Mouse (Mus musculus): ENCODE results near the gene Selplg. TPM values are rescaled to one million over a fixed set of nuclear protein-coding genes. Genes with fewer than 3 reads are reported as not detected.
A peak's percentile ranks its signal among the peaks of the same experiment; 100 is the strongest.

Selplg gene
- polyA plus RNA-seq, 1 experiment from 2014 or later = 0.40 TPM

DNA sequence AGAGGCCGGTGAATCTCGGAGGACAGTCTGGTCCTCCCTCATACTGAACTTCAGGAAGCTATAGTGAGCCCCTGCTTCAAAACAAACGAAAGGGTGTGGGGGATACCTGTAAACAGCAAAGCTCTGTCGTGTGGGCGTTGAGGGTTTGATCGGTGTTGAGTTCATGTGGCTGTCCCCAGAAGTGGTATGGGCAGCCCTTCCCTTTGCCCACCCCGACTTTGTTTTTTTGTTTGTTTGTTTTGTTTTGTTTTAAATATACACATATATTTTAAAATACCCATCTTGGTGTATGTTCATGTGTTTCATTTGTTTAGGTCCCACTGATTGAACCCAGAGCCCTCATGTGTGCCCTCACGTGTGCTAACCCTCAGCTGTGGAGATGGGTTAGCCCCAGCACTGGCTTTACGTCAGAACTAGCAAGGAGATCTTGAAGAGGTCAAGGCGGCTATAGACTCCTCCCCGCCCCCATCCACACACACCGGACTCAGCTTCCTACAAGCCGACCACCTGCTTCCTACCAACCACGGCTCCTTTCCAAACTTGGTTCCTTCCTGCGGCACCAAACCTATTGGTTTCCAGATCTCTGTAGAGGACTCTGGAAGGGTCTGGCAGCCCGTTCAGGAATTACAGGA is 988 bp upstream of the Selplg start:
- Histone ChIP-seq H3K9ac (no peak overlapping the region), H3K9me3 (replicated peaks) (no peaks in the 10 kb centered on the region), H3K27me3 (no peaks in the 10 kb centered on the region), H3K36me3 (ENCODE audit: poor library complexity, severe bottlenecking) (no peaks in the 10 kb centered on the region), H3K27ac (no peak overlapping the region), H3K4me2 (no peak overlapping the region), H3K4me3 (no peak overlapping the region), H3K4me1 (peaks cover 8% of the 10 kb centered on the region; the same call in 1 of the 2 replicates)
- 74% methylated on average over 16 of the region's 16 CpGs for WGBS
- no peak for ATAC-seq

DNA sequence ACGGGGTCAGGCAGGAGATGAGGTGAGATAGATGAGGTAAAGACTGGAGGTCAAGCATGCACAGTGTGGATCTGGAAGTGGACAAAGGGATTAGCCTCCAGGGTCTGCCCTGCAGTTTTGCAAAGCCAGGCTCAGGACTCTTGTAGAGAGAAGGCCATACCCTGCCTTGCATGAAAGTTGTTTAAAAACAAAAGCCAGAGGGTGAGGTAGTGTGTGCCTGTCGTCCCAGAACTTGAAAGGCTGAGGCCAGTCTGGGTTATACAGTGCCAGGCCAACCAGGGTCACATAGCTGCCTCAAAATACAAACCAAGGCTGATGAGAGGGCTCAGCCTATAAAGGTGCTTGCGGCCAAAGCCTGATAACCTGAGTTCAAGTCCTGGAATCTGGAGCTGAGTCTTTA is 703 bp downstream of the Selplg start:
- WGBS = 57% methylated on average over 3 of the region's 3 CpGs
- Histone ChIP-seq H3K4me2 (no peak overlapping the region), H3K9ac (no peak overlapping the region), H3K4me3 (no peak overlapping the region), H3K36me3 (ENCODE audit: poor library complexity, severe bottlenecking) (no peaks in the 10 kb centered on the region), H3K9me3 (replicated peaks) (no peaks in the 10 kb centered on the region), H3K27ac (no peak overlapping the region), H3K4me1 (peaks cover 8% of the 10 kb centered on the region; the same call in 1 of the 2 replicates), H3K27me3 (no peaks in the 10 kb centered on the region)
- no peak for ATAC-seq

DNA sequence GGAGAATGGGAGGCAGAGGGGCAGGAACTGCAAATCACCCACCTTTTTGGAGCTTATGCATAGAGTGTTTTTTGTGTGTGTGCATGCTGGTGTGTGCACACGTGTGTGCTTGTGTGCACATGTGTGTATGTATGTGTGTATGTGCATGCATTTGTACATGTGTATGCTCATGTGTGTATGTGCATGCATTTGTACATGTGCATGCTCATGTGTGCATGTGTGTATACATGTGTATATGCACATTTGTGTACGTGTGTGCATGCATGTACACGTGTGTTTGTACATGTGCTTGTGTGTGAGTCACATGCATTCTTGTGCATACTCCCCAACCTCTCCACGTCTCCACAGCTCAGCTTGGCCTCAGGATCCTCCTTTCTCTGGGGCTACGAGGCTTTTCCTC is 1.6 kb downstream of the Selplg start:
- ATAC-seq = no peak
- 86% methylated on average over 5 of the region's 5 CpGs for WGBS
- no peak overlapping the region for H3K27ac ChIP-seq

DNA sequence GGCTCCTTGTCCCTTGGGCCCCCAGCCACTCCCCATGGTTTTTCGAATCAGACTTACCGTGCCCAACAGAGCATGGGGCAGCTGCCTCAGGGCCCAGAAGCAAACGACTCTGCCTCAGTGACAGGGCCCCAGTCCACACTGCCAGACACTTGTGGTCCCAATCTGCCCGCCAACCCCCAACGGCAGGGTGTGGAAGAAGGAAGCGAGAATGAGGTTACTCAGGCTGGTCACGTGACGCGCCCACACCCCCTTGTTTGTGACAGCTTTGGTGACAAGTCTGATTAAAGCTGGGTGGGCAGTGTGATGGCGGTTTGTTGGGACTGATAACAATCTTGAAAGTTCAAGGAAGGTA is 2.2 kb downstream of the Selplg start:
- peaks cover 8% of the 10 kb centered on the region; the same call in 1 of the 2 replicates for H3K4me1 ChIP-seq
- no peaks in the 10 kb centered on the region for H3K27me3 ChIP-seq
- H3K9ac ChIP-seq = no peak overlapping the region
- H3K4me3 ChIP-seq = no peak overlapping the region
- no peak overlapping the region for H3K27ac ChIP-seq
- ATAC-seq = no peak
- WGBS = 76% methylated on average over 10 of the region's 10 CpGs
- no peak overlapping the region for H3K4me2 ChIP-seq
- no peaks in the 10 kb centered on the region for H3K36me3 ChIP-seq (ENCODE audit: poor library complexity, severe bottlenecking)
- H3K9me3 ChIP-seq (replicated peaks) = no peaks in the 10 kb centered on the region

More for the DNA sequence above, 1.6 kb downstream of the Selplg start:
- Histone ChIP-seq H3K36me3 (ENCODE audit: poor library complexity, severe bottlenecking) (no peaks in the 10 kb centered on the region), H3K4me1 (peaks cover 8% of the 10 kb centered on the region; the same call in 1 of the 2 replicates), H3K9ac (no peak overlapping the region), H3K4me3 (no peak overlapping the region), H3K27me3 (no peaks in the 10 kb centered on the region), H3K4me2 (no peak overlapping the region), H3K9me3 (replicated peaks) (no peaks in the 10 kb centered on the region)

DNA sequence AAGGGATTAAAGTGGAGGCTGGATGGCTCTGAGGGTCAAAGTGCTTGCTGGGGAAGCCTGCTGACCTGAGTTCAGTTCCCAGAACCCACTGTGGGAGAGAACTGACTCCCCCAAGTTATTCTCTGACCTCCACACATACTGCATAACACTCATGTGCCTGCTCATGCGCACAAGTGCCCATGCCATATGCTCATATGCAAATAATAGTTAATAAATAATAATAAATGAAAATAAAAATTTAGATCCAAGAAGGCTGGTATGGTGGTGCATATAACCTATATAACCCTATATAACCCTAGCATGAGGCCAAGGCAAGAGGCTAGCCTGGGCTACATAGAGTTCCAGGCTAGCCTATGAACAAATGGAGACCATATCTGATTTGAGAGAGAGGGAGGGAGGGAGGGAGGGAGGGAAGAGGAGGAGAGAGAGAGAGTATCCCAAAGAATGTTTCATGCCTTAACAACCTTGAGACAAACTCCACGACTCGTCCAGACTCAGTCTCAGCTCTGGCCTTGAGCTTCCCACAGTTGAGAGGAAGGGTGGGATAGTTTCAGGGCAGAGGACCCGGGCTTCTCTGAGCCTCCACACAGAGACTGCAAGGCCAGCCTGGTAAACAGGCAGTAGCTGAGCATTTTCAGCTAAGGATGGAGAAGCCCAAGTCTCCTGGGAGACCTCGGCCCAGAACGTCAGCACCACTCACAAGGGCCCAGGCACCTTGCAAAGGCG is 2.7 kb downstream of the Selplg start:
- Histone ChIP-seq H3K4me2 (no peak overlapping the region), H3K9me3 (replicated peaks) (no peaks in the 10 kb centered on the region), H3K4me1 (peaks cover 8% of the 10 kb centered on the region; the same call in 1 of the 2 replicates), H3K36me3 (ENCODE audit: poor library complexity, severe bottlenecking) (no peaks in the 10 kb centered on the region), H3K27me3 (no peaks in the 10 kb centered on the region), H3K9ac (no peak overlapping the region), H3K4me3 (no peak overlapping the region), H3K27ac (no peak overlapping the region)
- ATAC-seq = no peak
- 84% methylated on average over 7 of the region's 7 CpGs for WGBS

DNA sequence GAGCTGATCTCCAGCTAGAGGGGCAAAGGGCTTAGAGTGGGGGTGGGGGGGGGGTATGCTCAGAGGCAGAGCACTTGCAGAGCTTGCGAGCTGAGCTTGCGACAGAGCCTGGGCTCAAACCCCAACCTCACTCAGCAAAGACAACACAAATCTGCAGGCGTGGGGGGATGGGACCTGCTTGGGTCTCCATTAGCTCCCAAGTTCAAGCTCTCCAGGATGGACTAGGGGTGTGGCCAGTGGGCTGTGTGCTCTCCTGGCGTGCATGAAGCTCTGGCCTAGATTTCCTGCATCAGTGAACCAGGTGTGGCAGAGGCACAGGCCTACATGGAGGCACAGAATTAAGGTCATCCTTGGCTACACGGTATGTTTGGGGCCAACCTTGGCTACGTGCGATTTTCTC is 4.0 kb downstream of the Selplg start:
- H3K4me3 ChIP-seq = no peak overlapping the region
- no peak for ATAC-seq
- no peak overlapping the region for H3K27ac ChIP-seq
- H3K36me3 ChIP-seq (ENCODE audit: poor library complexity, severe bottlenecking) = no peaks in the 10 kb centered on the region
- 0 out of 2 replicates have a peak, but pooled peaks cover 2% of the 10 kb centered on the region for H3K27me3 ChIP-seq
- peaks cover 8% of the 10 kb centered on the region; the same call in 1 of the 2 replicates for H3K4me1 ChIP-seq
- 58% methylated on average over 7 of the region's 7 CpGs for WGBS
- H3K9me3 ChIP-seq (replicated peaks) = no peaks in the 10 kb centered on the region
- no peak overlapping the region for H3K4me2 ChIP-seq
- H3K9ac ChIP-seq = no peak overlapping the region

DNA sequence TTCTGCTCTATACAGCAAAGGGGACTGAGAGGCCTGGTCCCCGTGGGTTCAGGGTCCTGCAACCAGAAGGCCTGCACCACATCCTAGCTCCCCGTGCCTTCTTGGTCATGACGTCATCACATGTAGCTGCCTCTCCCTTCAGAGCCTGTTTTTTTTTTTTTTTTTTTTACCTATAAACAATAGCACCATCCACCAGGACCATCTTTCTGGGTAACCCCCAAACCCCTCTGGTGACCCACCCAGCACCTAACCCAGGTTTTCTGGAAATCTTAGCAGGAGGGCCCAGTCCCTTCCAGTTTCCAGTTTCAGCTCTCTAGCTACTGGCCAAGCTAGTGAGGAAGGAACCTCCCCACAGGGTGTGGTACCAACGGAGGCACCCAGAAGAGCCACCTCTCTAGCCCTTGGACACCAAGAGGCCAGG is 4.4 kb downstream of the Selplg start:
- Histone ChIP-seq H3K27ac (no peak overlapping the region), H3K4me1 (peaks cover 8% of the 10 kb centered on the region; the same call in 1 of the 2 replicates), H3K9me3 (replicated peaks) (no peaks in the 10 kb centered on the region), H3K4me2 (no peak overlapping the region), H3K9ac (no peak overlapping the region), H3K27me3 (0 out of 2 replicates have a peak, but pooled peaks cover 2% of the 10 kb centered on the region), H3K4me3 (no peak overlapping the region), H3K36me3 (ENCODE audit: poor library complexity, severe bottlenecking) (no peaks in the 10 kb centered on the region)
- no peak for ATAC-seq
- WGBS = 55% methylated on average over 4 of the region's 4 CpGs

DNA sequence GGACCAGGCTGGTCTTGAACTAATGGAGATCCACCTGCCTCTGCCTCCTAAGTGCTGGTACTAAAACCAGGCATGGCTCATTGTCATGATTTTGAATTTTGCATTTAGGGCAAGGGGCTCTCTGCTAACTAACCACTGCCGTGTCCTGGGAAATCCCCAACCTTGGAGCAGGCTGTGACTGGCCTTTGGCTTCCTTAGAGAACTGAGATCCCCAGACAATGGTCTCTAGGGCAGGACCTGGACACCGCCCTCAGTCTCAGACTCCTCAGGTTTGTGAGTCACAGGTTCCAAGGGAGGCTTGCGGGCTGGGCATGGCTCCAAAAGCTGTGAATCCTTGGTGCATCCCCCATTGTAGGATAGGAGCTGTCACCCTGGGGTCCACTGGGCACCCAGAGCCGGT is 5.8 kb downstream of the Selplg start:
- Histone ChIP-seq H3K27ac (no peak overlapping the region), H3K4me2 (no peak overlapping the region), H3K27me3 (0 out of 2 replicates have a peak, but pooled peaks cover 2% of the 10 kb centered on the region), H3K4me1 (no peaks in the 10 kb centered on the region), H3K36me3 (ENCODE audit: poor library complexity, severe bottlenecking) (no peaks in the 10 kb centered on the region), H3K4me3 (no peak overlapping the region), H3K9ac (no peak overlapping the region), H3K9me3 (replicated peaks) (no peaks in the 10 kb centered on the region)
- WGBS = 89% methylated on average over 4 of the region's 4 CpGs
- no peak for ATAC-seq

DNA sequence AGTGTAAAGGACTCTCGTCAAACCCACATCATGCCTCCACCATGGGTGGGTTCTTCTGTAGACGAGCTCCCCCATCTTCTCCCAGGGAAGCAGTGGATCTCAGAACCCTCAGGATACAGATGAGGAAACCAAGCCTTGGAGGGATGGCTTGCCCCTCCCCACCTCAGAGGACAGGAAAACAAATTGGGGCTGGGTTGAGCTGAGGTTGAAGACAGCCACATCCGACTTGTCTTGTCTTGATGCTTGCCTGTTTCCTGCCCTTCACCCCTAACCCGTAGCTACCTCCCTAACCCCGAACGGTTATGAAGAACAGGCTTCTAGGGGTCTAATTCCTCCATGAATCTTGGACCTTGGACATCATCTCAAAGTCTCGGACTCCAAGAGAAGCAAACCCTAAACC is 6.9 kb downstream of the Selplg start:
- H3K4me3 ChIP-seq = no peak overlapping the region
- H3K27ac ChIP-seq = no peak overlapping the region
- H3K9ac ChIP-seq = no peak overlapping the region
- no peaks in the 10 kb centered on the region for H3K9me3 ChIP-seq (replicated peaks)
- H3K36me3 ChIP-seq (ENCODE audit: poor library complexity, severe bottlenecking) = no peaks in the 10 kb centered on the region
- H3K4me1 ChIP-seq = no peaks in the 10 kb centered on the region
- no peak for ATAC-seq
- H3K27me3 ChIP-seq = 0 out of 2 replicates have a peak, but pooled peaks cover 2% of the 10 kb centered on the region
- H3K4me2 ChIP-seq = no peak overlapping the region
- 80% methylated on average over 7 of the region's 7 CpGs for WGBS

DNA sequence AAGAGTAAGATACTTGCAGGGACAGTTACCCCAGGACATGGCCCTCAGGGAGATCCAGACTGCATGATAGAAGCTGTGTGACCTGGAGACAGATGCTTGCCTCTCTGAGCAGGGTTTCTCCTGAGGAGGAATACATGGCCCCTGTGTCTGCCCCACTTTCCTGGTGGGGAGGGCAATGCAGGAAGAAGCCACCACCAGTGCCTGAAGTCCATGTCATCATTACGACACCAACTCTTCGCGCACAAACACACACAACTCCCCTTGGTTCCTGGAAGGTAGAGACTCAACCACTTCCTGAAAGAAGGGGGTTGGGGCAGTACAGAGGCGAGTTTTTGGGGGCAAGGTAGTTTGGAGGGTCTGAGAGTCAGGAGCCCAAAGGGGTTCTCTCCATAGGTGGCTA is 8.2 kb downstream of the Selplg start:
- ATAC-seq = no peak

DNA sequence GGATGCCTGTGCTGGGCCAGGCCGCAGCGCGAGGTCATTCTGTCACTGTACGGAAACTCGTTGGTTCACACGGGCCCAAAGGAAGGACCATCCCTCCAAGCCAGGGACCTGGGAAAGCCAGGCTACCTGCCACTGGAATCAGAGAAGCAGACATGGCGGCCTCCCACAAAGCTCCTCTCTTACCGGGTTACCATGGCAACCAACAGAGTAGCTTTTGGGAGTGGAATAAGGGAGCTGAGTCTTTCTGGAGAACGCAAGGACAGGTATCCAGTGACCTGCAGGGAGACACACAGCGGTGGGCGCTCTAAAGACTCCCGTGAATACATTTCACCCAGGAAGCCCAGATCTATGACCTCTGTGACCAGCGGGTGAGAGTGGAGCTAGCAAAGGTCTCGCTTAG is 13.9 kb downstream of the Selplg start:
- Histone ChIP-seq H3K9ac (no peak overlapping the region), H3K4me2 (no peak overlapping the region), H3K27me3 (peaks cover 7% of the 10 kb centered on the region; the same call in 1 of the 2 replicates), H3K36me3 (ENCODE audit: poor library complexity, severe bottlenecking) (no peaks in the 10 kb centered on the region), H3K4me1 (peaks cover 10% of the 10 kb centered on the region; the same call in 1 of the 2 replicates), H3K27ac (no peak overlapping the region), H3K4me3 (no peak overlapping the region), H3K9me3 (replicated peaks) (no peaks in the 10 kb centered on the region)
- WGBS = 69% methylated on average over 14 of the region's 14 CpGs
- ATAC-seq = no peak

More for the DNA sequence above, 8.2 kb downstream of the Selplg start:
- H3K27me3 ChIP-seq = 0 out of 2 replicates have a peak, but pooled peaks cover 2% of the 10 kb centered on the region
- no peaks in the 10 kb centered on the region for H3K9me3 ChIP-seq (replicated peaks)
- H3K36me3 ChIP-seq (ENCODE audit: poor library complexity, severe bottlenecking) = no peaks in the 10 kb centered on the region
- H3K27ac ChIP-seq = no peak overlapping the region
- 88% methylated on average over 4 of the region's 4 CpGs for WGBS
- H3K9ac ChIP-seq = no peak overlapping the region
- no peak overlapping the region for H3K4me3 ChIP-seq
- no peak overlapping the region for H3K4me2 ChIP-seq
- H3K4me1 ChIP-seq = no peaks in the 10 kb centered on the region

DNA sequence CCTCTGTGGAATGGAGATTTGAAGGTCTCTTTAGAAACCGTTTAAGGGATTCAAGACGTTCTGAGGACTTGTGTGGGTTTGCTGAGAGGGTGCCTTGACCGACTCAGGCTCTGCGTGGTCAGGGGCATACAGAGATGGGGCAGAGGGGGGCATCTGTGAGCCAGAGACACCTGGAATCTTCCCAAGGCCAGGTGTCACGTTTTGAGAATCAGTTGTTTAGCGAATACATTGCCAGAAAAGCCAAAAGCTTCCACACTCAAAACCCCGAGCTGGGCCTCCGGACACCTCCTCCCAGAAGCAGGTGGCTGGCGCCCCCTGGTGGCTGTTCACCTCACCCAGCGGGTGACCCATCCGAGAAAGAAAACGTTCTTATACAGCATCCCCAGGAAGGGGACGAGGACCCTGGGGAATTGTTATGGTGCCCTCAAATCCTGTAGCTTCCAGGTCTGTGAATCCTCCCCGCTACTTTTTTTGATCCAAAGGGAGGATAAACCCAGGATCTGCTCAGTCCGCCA is 16.7 kb downstream of the Selplg start:
- no peak overlapping the region for H3K9ac ChIP-seq
- H3K4me2 ChIP-seq = peak overlapping the region; percentile 19; the same call in 1 of the 2 replicates
- peaks cover 10% of the 10 kb centered on the region; the same call in 1 of the 2 replicates for H3K4me1 ChIP-seq
- no peaks in the 10 kb centered on the region for H3K36me3 ChIP-seq (ENCODE audit: poor library complexity, severe bottlenecking)
- WGBS = 13% methylated on average over 15 of the region's 15 CpGs
- peaks cover 11% of the 10 kb centered on the region; the same call in 1 of the 2 replicates for H3K27me3 ChIP-seq
- H3K27ac ChIP-seq = no peak overlapping the region
- 0 out of 2 replicates have a peak, but pooled peaks cover 4% of the 10 kb centered on the region for H3K9me3 ChIP-seq (replicated peaks)
- no peak for ATAC-seq
- H3K4me3 ChIP-seq = no peak overlapping the region

Measured in forebrain, embryonic 13.5 days (tissue).